Mouse (Mus musculus) lung, embryonic 14.5 days (tissue): Measurements from ENCODE around the gene Mycbp2. TPM values are rescaled to one million over a fixed set of nuclear protein-coding genes. Genes with fewer than 3 reads are reported as not detected.
A peak's percentile ranks its signal among the peaks of the same experiment; 100 is the strongest.

Source experiments
- ATAC-seq: fragments of 200-750 bp; cut with Nextera tagmentation; 2 replicates; pipeline ENCODE4 v1.8.0; 2017; ENCODE audit warnings: mild to moderate bottlenecking, moderate TSS enrichment, moderate library complexity; ENCODE audit not compliant: insufficient read depth
- DNase-seq: peaks from one replicate; pipeline ENCODE4 v3.0.0-alpha.2; 2015
- H3K27ac ChIP-seq: fragments of 300-500 bp; sonication (generic); 2 replicates; pipeline ENCODE4 v1.5.1; 2014; ENCODE audit warnings: low read depth, mild to moderate bottlenecking, moderate library complexity
- H3K27me3 ChIP-seq: fragments of 300-500 bp; sonication (generic); 2 replicates; pipeline ENCODE4 v1.6.1; 2014; ENCODE audit warnings: low read length, control low read depth; ENCODE audit not compliant: insufficient read depth
- H3K36me3 ChIP-seq: fragments of 300-500 bp; sonication (generic); 2 replicates; pipeline ENCODE4 v1.6.1; 2014; ENCODE audit warnings: control low read depth; ENCODE audit not compliant: insufficient read depth
- H3K4me1 ChIP-seq: fragments of 300-500 bp; sonication (generic); 2 replicates; pipeline ENCODE4 v1.6.1; 2014; ENCODE audit warnings: antibody characterized with exemption, control low read depth; ENCODE audit not compliant: insufficient read depth
- H3K4me2 ChIP-seq: fragments of 300-500 bp; sonication (generic); 2 replicates; pipeline ENCODE4 v1.6.1; 2014; ENCODE audit warnings: mild to moderate bottlenecking
- H3K4me3 ChIP-seq: fragments of 300-500 bp; sonication (generic); 2 replicates; pipeline ENCODE4 v1.5.1; 2014; ENCODE audit warnings: low read depth, low read length
- H3K9ac ChIP-seq: fragments of 300-500 bp; sonication (generic); 2 replicates; pipeline ENCODE4 v1.6.1; 2014
- H3K9me3 ChIP-seq: fragments of 300-500 bp; sonication (generic); 2 replicates; pipeline ENCODE4 v1.6.1; 2016; ENCODE audit warnings: low read depth, low read length, control low read depth
- CTCF ChIP-seq: IDR thresholded peaks from 2 replicates; pipeline ENCODE4 v1.5.1; 2016; ENCODE audit warnings: antibody characterized with exemption, low read depth
- WGBS: fragments of 180-500 bp; shearing (Covaris S2); extraction: QIAGEN DNeasy Blood & Tissue Kit; methylation state at CpG from one replicate; pipeline ENCODE4 v1.1.7; 2014; 5-methylcytosine and 5-hydroxymethylcytosine counted together
- polyA plus RNA-seq: library from polyadenylated mRNA; unstranded; fragments of >200 nt; fragmentation: Nextera tagmentation; extraction: Ambion mirVana; gene quantifications from 2 replicates; pipeline ENCODE4 v1.2.1, GENCODE M21; 2014

Gene Mycbp2
- polyA plus RNA-seq, 1 experiment from 2014 or later, result 22.7 TPM

- Histone ChIP-seq H3K9me3 (no peaks in the 10 kb centered on the region), H3K4me3 (no peak overlapping the region), H3K36me3 (no peaks in the 10 kb centered on the region), H3K27me3 (no peaks in the 10 kb centered on the region), H3K4me2 (no peak overlapping the region), H3K9ac (no peak overlapping the region), H3K27ac (peak overlapping the region; percentile 24; the same call in 1 of the 2 replicates), H3K4me1 (0 out of 2 replicates have a peak, but pooled peaks cover 3% of the 10 kb centered on the region)
- 52% methylated on average over 10 of the region's 10 CpGs for WGBS
- ATAC-seq (no peak), DNase-seq (no peak)
- TF ChIP-seq CTCF, result no peak
Measured at GRCm38 (mm10) chr14:103102731-103103335, 243.8 kb downstream of the Mycbp2 start.

GRCm38 (mm10) chr14:103102246-103102645, 244.4 kb downstream of the Mycbp2 start:
- no peaks in the 10 kb centered on the region for H3K27me3 ChIP-seq
- H3K9me3 ChIP-seq, result no peaks in the 10 kb centered on the region
- no peak overlapping the region for H3K4me3 ChIP-seq
- no peak overlapping the region for H3K4me2 ChIP-seq
- H3K9ac ChIP-seq, result no peak overlapping the region
- no peak overlapping the region for H3K27ac ChIP-seq
- TF ChIP-seq CTCF, result no peak
- H3K36me3 ChIP-seq, result no peaks in the 10 kb centered on the region
- no peak for ATAC-seq
- 49% methylated on average over 6 of the region's 6 CpGs for WGBS
- 0 out of 2 replicates have a peak, but pooled peaks cover 3% of the 10 kb centered on the region for H3K4me1 ChIP-seq
- peak; percentile 14 for DNase-seq

GRCm38 (mm10) chr14:103101171-103101570, 245.4 kb downstream of the Mycbp2 start:
- Histone ChIP-seq H3K4me2 (no peak overlapping the region), H3K27me3 (no peaks in the 10 kb centered on the region), H3K9ac (no peak overlapping the region), H3K4me3 (no peak overlapping the region), H3K36me3 (0 out of 2 replicates have a peak, but pooled peaks cover 3% of the 10 kb centered on the region), H3K9me3 (no peaks in the 10 kb centered on the region), H3K27ac (no peak overlapping the region), H3K4me1 (0 out of 2 replicates have a peak, but pooled peaks cover 3% of the 10 kb centered on the region)
- 43% methylated on average over 3 of the region's 3 CpGs for WGBS
- no peak for ATAC-seq
- TF ChIP-seq CTCF, result no peak
- no peak for DNase-seq

- peak overlapping the region; percentile 61 for H3K4me2 ChIP-seq
- WGBS, result 62% methylated on average over 13 of the region's 13 CpGs
Measured at GRCm38 (mm10) chr14:103100296-103100695, 246.3 kb downstream of the Mycbp2 start.

GRCm38 (mm10) chr14:103099238-103099933, 247.2 kb downstream of the Mycbp2 start, which contains the start of gene Fbxl3:
Fbxl3 (minus strand) TSS chr14:103099566.
- no peak for TF ChIP-seq CTCF
- Histone ChIP-seq H3K9me3 (no peaks in the 10 kb centered on the region), H3K4me3 (peak within 1 kb of the TSS; percentile 78), H3K27ac (peak within 1 kb of the TSS; percentile 99), H3K36me3 (peaks cover 11% of the 10 kb centered on the region), H3K4me1 (0 out of 2 replicates have a peak, but pooled peaks cover 3% of the 10 kb centered on the region), H3K9ac (peak within 1 kb of the TSS; percentile 99), H3K4me2 (peak within 1 kb of the TSS; percentile 61), H3K27me3 (no peaks in the 10 kb centered on the region)
- DNase-seq (peak; percentile 96), ATAC-seq (peak; percentile 91)
- WGBS, result under 1% methylated on average over 81 of the region's 88 CpGs

More at GRCm38 (mm10) chr14:103100296-103100695, 246.3 kb downstream of the Mycbp2 start:
- H3K27ac ChIP-seq, result no peak overlapping the region
- H3K9me3 ChIP-seq, result no peaks in the 10 kb centered on the region
- DNase-seq, result no peak
- H3K36me3 ChIP-seq, result peaks cover 3% of the 10 kb centered on the region; the same call in 1 of the 2 replicates
- H3K27me3 ChIP-seq, result no peaks in the 10 kb centered on the region
- ATAC-seq, result no peak
- H3K4me3 ChIP-seq, result peak overlapping the region; percentile 78; the same call in 1 of the 2 replicates
- 0 out of 2 replicates have a peak, but pooled peaks cover 3% of the 10 kb centered on the region for H3K4me1 ChIP-seq
- TF ChIP-seq CTCF, result no peak
- H3K9ac ChIP-seq, result no peak overlapping the region

GRCm38 (mm10) chr14:103098587-103099235, 247.9 kb downstream of the Mycbp2 start:
- peak overlapping the region; percentile 78 for H3K4me3 ChIP-seq
- peak overlapping the region; percentile 99 for H3K27ac ChIP-seq
- no peaks in the 10 kb centered on the region for H3K27me3 ChIP-seq
- H3K4me2 ChIP-seq, result peak overlapping the region; percentile 61
- TF ChIP-seq CTCF, result no peak
- WGBS, result under 1% methylated on average over 78 of the region's 86 CpGs
- H3K9ac ChIP-seq, result peak overlapping the region; percentile 99
- peak; percentile 91 for DNase-seq
- peaks cover 14% of the 10 kb centered on the region for H3K36me3 ChIP-seq
- no peaks in the 10 kb centered on the region for H3K9me3 ChIP-seq
- peak; percentile 82 for ATAC-seq
- H3K4me1 ChIP-seq, result 0 out of 2 replicates have a peak, but pooled peaks cover 3% of the 10 kb centered on the region
